Mouse (Mus musculus) CH12.LX (cell line): ENCODE measurements around the gene Mfsd6l. TPM values are rescaled to one million over a fixed set of nuclear protein-coding genes. Genes with fewer than 3 reads are reported as not detected.

Experiments
- DNase-seq: peaks from one replicate; pipeline ENCODE4 v3.0.0-alpha.2; 2013; ENCODE audit errors: extremely low read depth
- H3K27ac ChIP-seq: 2 replicates; pipeline ENCODE4 v1.5.1; 2012; ENCODE audit warnings: low read depth, mild to moderate bottlenecking, control low read depth, moderate library complexity; ENCODE audit not compliant: insufficient read depth
- H3K27me3 ChIP-seq: replicated peaks from 2 replicates; pipeline ENCODE3; 2012; ENCODE audit warnings: inconsistent platforms
- H3K36me3 ChIP-seq, 2 experiments: replicated peaks in 1 of 2; 2 replicates each; pipeline versions ENCODE3 to v1.6.1; 2012; ENCODE audit warnings: inconsistent platforms in 1 of 2, low read length in 1 of 2, mild to moderate bottlenecking in 1 of 2, mixed read lengths in 1 of 2, moderate library complexity in 1 of 2; ENCODE audit not compliant: control insufficient read depth in 1 of 2, insufficient read depth in 1 of 2
- H3K4me1 ChIP-seq, 2 experiments: 2 replicates each; pipeline ENCODE4 v1.6.1; 2012; ENCODE audit warnings: inconsistent platforms in 1 of 2, moderate library complexity in 1 of 2; ENCODE audit not compliant: insufficient read depth in 2 of 2, control insufficient read depth in 1 of 2
- H3K4me2 ChIP-seq: 2 replicates; pipeline ENCODE4 v1.6.1; 2012; ENCODE audit warnings: low read depth, mild to moderate bottlenecking, control low read depth; ENCODE audit not compliant: poor library complexity, insufficient read depth, severe bottlenecking
- H3K4me3 ChIP-seq, 3 experiments: fragments of 150-350 bp in 1 of 3; sonication (generic) in 1 of 3; replicated peaks in 1 of 3; 2 replicates each; pipeline versions ENCODE3 to v1.5.1; 2011 to 2012; ENCODE audit warnings: low read depth in 2 of 3, low read length in 2 of 3, mild to moderate bottlenecking in 2 of 3, moderate library complexity in 2 of 3, control low read depth in 1 of 3, improper control_type of control experiment in 1 of 3, inconsistent platforms in 1 of 3, mixed read lengths in 1 of 3; ENCODE audit not compliant: poor library complexity in 1 of 3
- H3K79me2 ChIP-seq: replicated peaks from 2 replicates; pipeline ENCODE4 v1.6.1; 2012; ENCODE audit warnings: mild to moderate bottlenecking, moderate library complexity; ENCODE audit not compliant: control insufficient read depth, poor library complexity, insufficient read depth, severe bottlenecking; ENCODE audit errors: extremely low read depth
- H3K9ac ChIP-seq: 2 replicates; pipeline ENCODE4 v1.6.1; 2012; ENCODE audit warnings: low read depth, mild to moderate bottlenecking, control low read depth, moderate library complexity; ENCODE audit not compliant: insufficient read depth
- H3K9me3 ChIP-seq: replicated peaks from 2 replicates; pipeline ENCODE3; 2012; ENCODE audit warnings: low read length, inconsistent platforms, mixed read lengths
- BHLHE40 ChIP-seq: IDR thresholded peaks from 2 replicates; pipeline ENCODE4 v1.6.1; 2011; ENCODE audit warnings: mild to moderate bottlenecking, low read depth, low read length, improper control_type of control experiment
- EP300 ChIP-seq: IDR thresholded peaks from 2 replicates; pipeline ENCODE4 v1.6.1; 2011; ENCODE audit warnings: low read length, improper control_type of control experiment
- ETS1 ChIP-seq: conservative IDR thresholded peaks from 2 replicates; pipeline ENCODE4 v1.6.1; 2012; ENCODE audit warnings: low read depth, mild to moderate bottlenecking, inconsistent platforms, low read length, improper control_type of control experiment, moderate library complexity
- JUN ChIP-seq: IDR thresholded peaks from 2 replicates; pipeline ENCODE4 v1.6.1; 2011; ENCODE audit warnings: low read depth, mild to moderate bottlenecking, low read length, improper control_type of control experiment, moderate library complexity; ENCODE audit not compliant: insufficient read depth
- KAT2A ChIP-seq: IDR thresholded peaks from 2 replicates; pipeline ENCODE4 v1.6.1; 2012; ENCODE audit warnings: low read length, improper control_type of control experiment, inconsistent platforms; ENCODE audit not compliant: insufficient replicate concordance
- MAX ChIP-seq: IDR thresholded peaks from 2 replicates; pipeline ENCODE4 v1.6.1; 2011; ENCODE audit warnings: low read length, improper control_type of control experiment
- MXI1 ChIP-seq: IDR thresholded peaks from 2 replicates; pipeline ENCODE4 v1.6.1; 2011; ENCODE audit warnings: mild to moderate bottlenecking, low read depth, low read length, improper control_type of control experiment
- MYC ChIP-seq: IDR thresholded peaks from 2 replicates; pipeline ENCODE4 v1.6.1; 2011; ENCODE audit warnings: low read depth, mild to moderate bottlenecking, improper control_type of control experiment, low read length
- NELFE ChIP-seq: IDR thresholded peaks from 2 replicates; pipeline ENCODE4 v1.6.1; 2011; ENCODE audit warnings: low read depth, low read length, improper control_type of control experiment
- POLR2A ChIP-seq: IDR thresholded peaks from 2 replicates; pipeline ENCODE4 v1.6.1; 2011; ENCODE audit warnings: low read depth, mild to moderate bottlenecking, improper control_type of control experiment, low read length
- SIN3A ChIP-seq: IDR thresholded peaks from 2 replicates; pipeline ENCODE4 v1.6.1; 2012; ENCODE audit warnings: low read length, improper control_type of control experiment, inconsistent platforms
- TBP ChIP-seq: conservative IDR thresholded peaks from 2 replicates; pipeline ENCODE4 v1.6.1; 2011; ENCODE audit warnings: low read depth, low read length, improper control_type of control experiment
- TCF12 ChIP-seq: IDR thresholded peaks from 2 replicates; pipeline ENCODE4 v1.6.1; 2014; ENCODE audit warnings: low read depth, mild to moderate bottlenecking, inconsistent platforms, low read length, improper control_type of control experiment
- dilution Hi-C: fragments of 300-500 bp; cut with MboI; formaldehyde crosslinking; loops from 2 replicates; pipeline ENCODE4 v1.14.3; 2020; ENCODE audit warnings: low sequenced_read_pairs; ENCODE audit not compliant: extremely low pct_unique_long_range_greater_than_20kb, extremely low pct_ligation_motif_present
- in situ Hi-C: fragments of 300-500 bp; cut with MboI; formaldehyde crosslinking; loops from 3 replicates; pipeline ENCODE4 v1.14.3; 2019; ENCODE audit warnings: low sequenced_read_pairs, low pct_ligation_motif_present, low pct_unique_long_range_greater_than_20kb, mixed read lengths
- polyA plus RNA-seq: library from polyadenylated mRNA; unstranded; fragments of >175 nt; gene quantifications from 2 replicates; pipeline ENCODE4 v1.2.1, GENCODE M21; 2012; ENCODE audit warnings: low read depth; ENCODE audit not compliant: insufficient read length
- total RNA-seq, 2 experiments: library from RNA; depleted of rRNA; stranded (reverse); fragments of 300-350 nt in 1 of 2; fragments of >200 nt in 1 of 2; gene quantifications; 2 replicates each; pipeline ENCODE4 v1.2.3; 2012 to 2014

Mfsd6l gene
- total and polyA plus RNA-seq, 3 experiments, result 4.0 to 6.4 (median 4.2) TPM

DNA sequence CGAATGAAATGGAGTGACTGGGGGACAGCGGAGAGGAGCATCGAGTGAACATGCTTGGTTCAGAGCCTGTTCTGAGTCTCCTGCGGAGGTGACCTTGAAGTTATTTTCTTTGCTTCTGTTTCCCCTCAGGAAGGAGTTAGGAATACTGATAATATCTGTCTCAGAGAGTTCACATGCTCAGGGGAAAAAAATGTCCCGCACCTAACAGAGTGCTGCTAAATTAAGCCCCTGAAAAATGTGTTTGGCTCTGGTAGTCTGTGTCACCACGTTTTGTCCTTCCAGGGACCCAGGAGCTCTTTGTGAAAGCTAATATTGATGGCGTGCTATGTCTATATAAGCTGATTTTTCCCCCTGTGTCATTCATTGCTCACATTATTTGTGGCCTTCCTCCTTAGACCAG lies 10.8 kb upstream of the Mfsd6l start:
- in situ Hi-C loops (no loop called here), dilution Hi-C loops (no loop called here)
- no peak overlapping the region for H3K4me2 ChIP-seq
- no peak overlapping the region for H3K9ac ChIP-seq
- TF ChIP-seq NELFE, result no peak
- H3K36me3 ChIP-seq, result peaks cover 70 to 87% of the 10 kb centered on the region in 2 experiments
- H3K27me3 ChIP-seq, result no peaks in the 10 kb centered on the region
- H3K79me2 ChIP-seq, result no peaks in the 10 kb centered on the region
- no peaks in the 10 kb centered on the region for H3K9me3 ChIP-seq
- no peak overlapping the region for H3K4me3 ChIP-seq
- H3K4me1 ChIP-seq, result peaks cover 9 to 61% of the 10 kb centered on the region in 2 experiments
- no peak overlapping the region for H3K27ac ChIP-seq
- DNase-seq, result no peak

DNA sequence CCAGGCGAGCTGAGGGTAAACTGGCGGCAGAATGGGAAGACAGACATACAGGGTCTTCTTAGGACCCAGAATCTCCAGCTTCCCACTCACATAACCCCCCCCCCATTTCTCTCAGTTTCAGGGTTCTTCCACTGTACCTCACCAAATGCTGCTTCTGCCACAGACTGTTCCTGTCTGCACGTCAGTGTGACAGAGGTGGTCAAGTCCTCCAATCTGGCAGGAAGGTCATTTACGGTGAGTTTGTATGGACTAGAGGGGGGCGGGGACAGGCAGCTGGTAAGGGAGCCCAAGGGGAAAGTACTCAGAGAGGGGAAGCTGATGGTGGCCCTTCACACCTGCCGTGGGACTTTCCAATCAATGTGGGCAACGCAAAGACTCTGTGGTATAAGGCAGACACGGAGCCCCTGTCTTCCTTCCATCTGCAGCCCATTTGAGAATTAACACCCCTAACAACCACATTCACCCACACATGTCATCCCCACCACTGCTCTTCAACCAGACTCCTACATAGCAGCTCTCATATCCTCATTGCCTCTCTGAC lies 10.2 kb upstream of the Mfsd6l start:
- peaks cover 70 to 87% of the 10 kb centered on the region in 2 experiments for H3K36me3 ChIP-seq
- no peaks in the 10 kb centered on the region for H3K79me2 ChIP-seq
- H3K27me3 ChIP-seq, result no peaks in the 10 kb centered on the region
- H3K27ac ChIP-seq, result peak overlapping the region; percentile 35; the same call in 1 of the 2 replicates
- H3K4me3 ChIP-seq, result no peak overlapping the region
- no peak overlapping the region for H3K4me2 ChIP-seq
- in situ Hi-C loops (no loop called here), dilution Hi-C loops (no loop called here)
- no peak overlapping the region for H3K9ac ChIP-seq
- TF ChIP-seq MXI1, result no peak
- TF ChIP-seq EP300, result peak; percentile 56
- TF ChIP-seq ETS1, result peak; percentile 26; the same call in 1 of the 2 replicates
- no peak for TF ChIP-seq KAT2A
- TF ChIP-seq SIN3A, result 0 out of 2 replicates have a peak, but pooled peaks have one; percentile 5
- TF ChIP-seq, all 38 proteins: peak for 3
- no peaks in the 10 kb centered on the region for H3K9me3 ChIP-seq
- DNase-seq, result peak; percentile 66
- peaks cover 9 to 61% of the 10 kb centered on the region in 2 experiments for H3K4me1 ChIP-seq

DNA sequence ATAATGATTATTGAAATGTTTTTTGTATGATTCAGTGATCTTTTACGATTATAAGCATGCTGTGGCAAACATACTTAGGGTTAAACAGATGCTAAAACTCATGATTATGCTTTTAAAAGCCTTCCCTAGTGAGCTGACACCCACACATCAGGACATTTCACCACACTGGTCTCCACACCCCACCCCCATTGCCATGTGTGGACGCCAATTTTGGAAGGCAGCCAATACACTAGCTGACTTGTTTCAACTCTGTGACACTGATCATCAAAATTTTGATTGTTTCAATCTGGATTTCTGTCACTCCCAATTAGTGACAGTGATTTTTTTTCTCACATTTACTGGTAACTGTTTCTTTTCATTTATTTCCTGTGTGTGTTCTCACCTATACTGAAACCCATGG lies 8.5 kb upstream of the Mfsd6l start:
- no peak for DNase-seq
- Histone ChIP-seq H3K4me2 (no peak overlapping the region), H3K4me3 (no peak overlapping the region), H3K27ac (no peak overlapping the region), H3K36me3 (peaks cover 78 to 92% of the 10 kb centered on the region in 2 experiments), H3K79me2 (no peaks in the 10 kb centered on the region), H3K27me3 (no peaks in the 10 kb centered on the region), H3K9ac (no peak overlapping the region), H3K9me3 (no peaks in the 10 kb centered on the region), H3K4me1 (peaks cover 9 to 66% of the 10 kb centered on the region in 2 experiments)
- dilution Hi-C loops, result no loop called here
- in situ Hi-C loops, result no loop called here
- TF ChIP-seq BHLHE40, result no peak
- no peak for TF ChIP-seq MXI1
- TF ChIP-seq MYC, result no peak
- TF ChIP-seq TBP, result no peak
- no peak for TF ChIP-seq JUN
- no peak for TF ChIP-seq POLR2A
- no peak for TF ChIP-seq MAX
- no peak for TF ChIP-seq ETS1
- no peak for TF ChIP-seq TCF12
